Mouse (Mus musculus): Measurements from ENCODE around the gene Entpd3.

GRCm38 (mm10) chr9:120492400-120493351 lies 46.9 kb upstream of the Entpd3 start:
- TF ChIP-seq CTCF (IDR thresholded peaks at IDR 0.05; ENCODE audit: low read depth, low read length): no peak
- no peak for TF ChIP-seq POLR2A (IDR thresholded peaks at IDR 0.05; ENCODE audit: insufficient read depth, low read length)
